Mouse (Mus musculus) liver, embryonic 14.5 days (tissue): ENCODE measurements around the gene Ext2. TPM values are rescaled to one million over a fixed set of nuclear protein-coding genes. Genes with fewer than 3 reads are reported as not detected.

Experiments used
- ATAC-seq: fragments of 200-750 bp; cut with Nextera tagmentation; 2 replicates; pipeline ENCODE4 v1.8.0; 2017; ENCODE audit warnings: moderate number of reproducible peaks, mild to moderate bottlenecking, moderate library complexity; ENCODE audit not compliant: insufficient read depth
- DNase-seq, 3 experiments: peaks; one replicate each; pipeline ENCODE4 v3.0.0-alpha.2; 2012 to 2013; ENCODE audit warnings: low read depth in 3 of 3, low spot score in 3 of 3
- H3K27ac ChIP-seq: fragments of 300-500 bp; sonication (generic); 2 replicates; pipeline ENCODE4 v1.5.1; 2014; ENCODE audit warnings: moderate library complexity, mild to moderate bottlenecking, control low read depth, inconsistent platforms
- H3K27me3 ChIP-seq: fragments of 300-500 bp; sonication (generic); 2 replicates; pipeline ENCODE4 v1.6.1; 2014; ENCODE audit warnings: mild to moderate bottlenecking, low read length, moderate library complexity; ENCODE audit not compliant: control insufficient read depth, insufficient read depth
- H3K36me3 ChIP-seq: fragments of 300-500 bp; sonication (generic); replicated peaks from 2 replicates; pipeline ENCODE4 v1.6.1; 2014; ENCODE audit warnings: low read depth; ENCODE audit not compliant: control insufficient read depth, insufficient read depth
- H3K4me1 ChIP-seq, 2 experiments: fragments of 200-500 bp in 1 of 2; fragments of 300-500 bp in 1 of 2; sonication (generic) in 1 of 2; replicated peaks; 2 replicates each; pipeline ENCODE4 v1.6.1; 2012 to 2014; ENCODE audit warnings: antibody characterized with exemption in 1 of 2, inconsistent platforms in 1 of 2, low read length in 1 of 2; ENCODE audit not compliant: control insufficient read depth in 2 of 2, insufficient read depth in 2 of 2
- H3K4me2 ChIP-seq: fragments of 300-500 bp; sonication (generic); 2 replicates; pipeline ENCODE4 v1.6.1; 2014; ENCODE audit warnings: low read depth, mild to moderate bottlenecking, control low read depth, moderate library complexity
- H3K4me3 ChIP-seq, 2 experiments: fragments of 200-500 bp in 1 of 2; fragments of 300-500 bp in 1 of 2; sonication (generic) in 1 of 2; 2 replicates each; pipeline ENCODE4 v1.5.1; 2012 to 2014; ENCODE audit warnings: low read depth in 2 of 2, low read length in 2 of 2, mild to moderate bottlenecking in 2 of 2, control low read depth in 1 of 2, inconsistent platforms in 1 of 2, moderate library complexity in 1 of 2; ENCODE audit not compliant: insufficient read depth in 1 of 2
- H3K9ac ChIP-seq: fragments of 300-500 bp; sonication (generic); replicated peaks from 2 replicates; pipeline ENCODE4 v1.6.1; 2014; ENCODE audit warnings: mild to moderate bottlenecking, control low read depth, moderate library complexity
- H3K9me3 ChIP-seq: fragments of 300-500 bp; sonication (generic); 2 replicates; pipeline ENCODE4 v1.6.1; 2016; ENCODE audit warnings: low read length, mixed read lengths; ENCODE audit not compliant: control insufficient read depth
- CTCF ChIP-seq: IDR thresholded peaks from 2 replicates; pipeline ENCODE4 v1.5.1; 2016; ENCODE audit warnings: antibody characterized with exemption, low read depth, control low read depth
- EP300 ChIP-seq: IDR thresholded peaks from 2 replicates; pipeline ENCODE4 v1.6.1; 2016; ENCODE audit warnings: antibody characterized with exemption, low read depth
- WGBS: fragments of 180-500 bp; shearing (Covaris S2); extraction: QIAGEN DNeasy Blood & Tissue Kit; methylation state at CpG from one replicate; pipeline ENCODE4 v1.1.7; 2014; ENCODE audit not compliant: insufficient replicate concordance; 5-methylcytosine and 5-hydroxymethylcytosine counted together
- polyA plus RNA-seq, 2 experiments: library from polyadenylated mRNA; depleted of rRNA in 1 of 2; stranded (reverse) in 1 of 2; unstranded in 1 of 2; fragments of >200 nt; fragmentation: Nextera tagmentation in 1 of 2; extraction: Ambion mirVana in 1 of 2; gene quantifications; 2 replicates each; pipeline versions ENCODE4 v1.2.1 to v1.2.3; 2012 to 2014

The Ext2 gene
- polyA plus RNA-seq, 2 experiments = 10.9 to 22.1 TPM

DNA sequence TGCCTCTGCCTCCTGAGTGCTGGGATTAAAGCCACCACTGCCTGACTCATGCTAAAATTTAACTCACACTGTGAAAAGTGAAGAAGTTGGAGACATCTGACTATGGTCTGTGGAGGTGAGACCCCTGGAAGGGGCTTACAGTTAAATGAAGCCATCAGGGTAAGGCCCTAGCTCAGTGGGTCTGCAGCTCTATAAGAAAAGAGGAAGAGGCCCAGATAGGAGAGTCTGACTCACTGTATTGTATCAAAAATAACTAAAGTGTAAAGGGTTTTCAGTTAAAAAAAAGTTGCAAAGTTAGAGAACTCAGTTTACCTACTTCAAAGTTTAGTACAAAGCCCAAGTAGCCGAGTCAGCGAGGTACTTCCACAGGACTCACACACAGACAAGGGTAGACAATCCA lies 19.4 kb downstream of the Ext2 start:
- ATAC-seq (no peak), DNase-seq (no peak)
- TF ChIP-seq CTCF (no peak), EP300 (no peak)
- Histone ChIP-seq H3K27ac (no peak overlapping the region), H3K4me2 (no peak overlapping the region), H3K27me3 (no peaks in the 10 kb centered on the region), H3K4me1 (0 out of 4 replicates have a peak, but pooled peaks cover 0 to 3% of the 10 kb centered on the region in 2 experiments), H3K36me3 (peaks cover 3% of the 10 kb centered on the region; the same call in 1 of the 2 replicates), H3K9ac (no peak overlapping the region), H3K4me3 (no peak overlapping the region), H3K9me3 (no peaks in the 10 kb centered on the region)
- 49% methylated on average over 2 of the region's 2 CpGs for WGBS

DNA sequence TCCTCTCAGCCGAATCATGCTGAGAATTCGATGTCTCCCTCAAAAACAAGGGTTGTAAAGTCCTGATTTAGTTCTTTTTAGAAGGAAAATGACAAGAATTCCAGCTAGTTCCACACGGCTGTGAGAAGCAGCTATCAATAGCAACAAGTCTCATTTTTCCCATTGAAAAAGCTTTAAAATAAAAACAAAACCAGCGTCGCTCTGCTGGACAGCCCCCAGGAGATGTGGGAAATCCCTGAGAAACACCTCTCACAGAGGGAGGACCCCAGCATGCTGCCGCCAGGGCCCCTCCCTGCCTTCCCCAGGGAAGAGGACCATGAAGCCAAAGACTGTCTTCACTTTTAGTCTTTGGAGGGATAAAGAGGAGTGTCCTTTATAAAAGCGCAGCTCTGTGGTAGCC lies 21.3 kb downstream of the Ext2 start:
- Histone ChIP-seq H3K9me3 (no peaks in the 10 kb centered on the region), H3K4me1 (0 out of 4 replicates have a peak, but pooled peaks cover 0 to 3% of the 10 kb centered on the region in 2 experiments), H3K4me2 (no peak overlapping the region), H3K9ac (no peak overlapping the region), H3K4me3 (no peak overlapping the region), H3K27me3 (no peaks in the 10 kb centered on the region), H3K36me3 (peaks cover 5% of the 10 kb centered on the region; the same call in 1 of the 2 replicates), H3K27ac (no peak overlapping the region)
- DNase-seq = no peak
- TF ChIP-seq EP300 (no peak), CTCF (no peak)
- no peak for ATAC-seq
- 74% methylated on average over 7 of the region's 7 CpGs for WGBS

DNA sequence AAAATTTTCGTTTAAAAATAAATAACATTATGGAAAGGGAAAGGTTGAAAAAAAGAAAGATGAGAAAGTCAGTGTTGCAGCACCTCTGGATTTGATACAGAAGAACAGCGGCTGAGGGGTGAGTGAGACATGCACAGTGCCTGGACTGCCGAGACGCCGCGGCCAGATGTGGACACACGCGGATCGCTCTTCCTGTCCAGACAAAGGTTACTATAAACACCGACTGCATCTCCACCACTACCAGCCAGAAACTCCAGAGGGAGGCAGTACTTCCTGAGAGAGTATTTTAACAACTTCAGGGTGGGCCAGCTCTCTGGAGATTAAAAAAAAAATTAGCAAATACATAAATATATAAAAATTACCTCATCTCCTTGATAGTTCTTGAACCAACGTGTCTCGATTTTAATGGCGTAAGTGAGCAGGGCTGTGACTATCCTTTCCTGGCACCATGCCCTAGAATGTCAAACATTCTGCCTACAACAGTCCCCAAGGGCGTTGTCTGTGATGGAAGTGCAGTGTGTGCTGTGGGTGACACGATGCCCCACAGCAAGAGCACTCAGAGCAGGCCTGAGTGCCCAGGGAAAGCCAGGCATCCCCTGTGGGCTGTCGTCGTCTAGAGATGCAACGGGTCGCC lies 25.1 kb downstream of the Ext2 start:
- H3K4me3 ChIP-seq = no peak overlapping the region
- 77% methylated on average over 19 of the region's 19 CpGs for WGBS

DNA sequence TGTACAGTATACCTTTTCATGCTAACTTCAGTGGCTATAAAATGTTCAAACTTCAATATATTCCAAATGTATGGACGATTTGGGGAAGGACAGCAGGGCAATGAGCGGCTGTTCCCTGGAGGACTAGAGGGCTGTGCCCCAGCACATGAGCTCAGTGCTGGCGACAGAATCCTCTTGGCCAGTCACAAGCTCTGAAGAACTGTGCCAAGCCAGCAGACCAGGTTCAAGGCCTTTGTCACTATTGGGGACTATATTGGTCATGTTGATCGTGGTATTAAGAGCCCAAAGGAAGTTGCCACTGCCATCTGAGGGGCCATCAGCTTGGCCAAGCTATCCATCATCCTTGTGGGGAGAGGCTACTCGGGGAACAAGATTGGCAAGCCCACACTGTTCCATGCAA lies 28.0 kb downstream of the Ext2 start:
- ATAC-seq (no peak), DNase-seq (no peak)
- 0 out of 4 replicates have a peak, but pooled peaks cover 0 to 3% of the 10 kb centered on the region in 2 experiments for H3K4me1 ChIP-seq
- H3K4me3 ChIP-seq = no peak overlapping the region
- peaks cover 6% of the 10 kb centered on the region for H3K36me3 ChIP-seq
- no peak overlapping the region for H3K27ac ChIP-seq
- 62% methylated on average over 5 of the region's 5 CpGs for WGBS
- no peaks in the 10 kb centered on the region for H3K27me3 ChIP-seq
- TF ChIP-seq EP300 (no peak), CTCF (no peak)
- H3K9ac ChIP-seq = no peak overlapping the region
- H3K4me2 ChIP-seq = no peak overlapping the region
- H3K9me3 ChIP-seq = no peaks in the 10 kb centered on the region

More for the DNA sequence above, 25.1 kb downstream of the Ext2 start:
- H3K9me3 ChIP-seq = no peaks in the 10 kb centered on the region
- no peak for TF ChIP-seq CTCF
- no peak for TF ChIP-seq EP300
- DNase-seq = no peak
- no peak overlapping the region for H3K9ac ChIP-seq
- H3K36me3 ChIP-seq = peaks cover 6% of the 10 kb centered on the region
- no peak for ATAC-seq
- no peaks in the 10 kb centered on the region for H3K27me3 ChIP-seq
- no peak overlapping the region for H3K4me2 ChIP-seq
- no peak overlapping the region for H3K27ac ChIP-seq
- H3K4me1 ChIP-seq = no peaks in the 10 kb centered on the region

DNA sequence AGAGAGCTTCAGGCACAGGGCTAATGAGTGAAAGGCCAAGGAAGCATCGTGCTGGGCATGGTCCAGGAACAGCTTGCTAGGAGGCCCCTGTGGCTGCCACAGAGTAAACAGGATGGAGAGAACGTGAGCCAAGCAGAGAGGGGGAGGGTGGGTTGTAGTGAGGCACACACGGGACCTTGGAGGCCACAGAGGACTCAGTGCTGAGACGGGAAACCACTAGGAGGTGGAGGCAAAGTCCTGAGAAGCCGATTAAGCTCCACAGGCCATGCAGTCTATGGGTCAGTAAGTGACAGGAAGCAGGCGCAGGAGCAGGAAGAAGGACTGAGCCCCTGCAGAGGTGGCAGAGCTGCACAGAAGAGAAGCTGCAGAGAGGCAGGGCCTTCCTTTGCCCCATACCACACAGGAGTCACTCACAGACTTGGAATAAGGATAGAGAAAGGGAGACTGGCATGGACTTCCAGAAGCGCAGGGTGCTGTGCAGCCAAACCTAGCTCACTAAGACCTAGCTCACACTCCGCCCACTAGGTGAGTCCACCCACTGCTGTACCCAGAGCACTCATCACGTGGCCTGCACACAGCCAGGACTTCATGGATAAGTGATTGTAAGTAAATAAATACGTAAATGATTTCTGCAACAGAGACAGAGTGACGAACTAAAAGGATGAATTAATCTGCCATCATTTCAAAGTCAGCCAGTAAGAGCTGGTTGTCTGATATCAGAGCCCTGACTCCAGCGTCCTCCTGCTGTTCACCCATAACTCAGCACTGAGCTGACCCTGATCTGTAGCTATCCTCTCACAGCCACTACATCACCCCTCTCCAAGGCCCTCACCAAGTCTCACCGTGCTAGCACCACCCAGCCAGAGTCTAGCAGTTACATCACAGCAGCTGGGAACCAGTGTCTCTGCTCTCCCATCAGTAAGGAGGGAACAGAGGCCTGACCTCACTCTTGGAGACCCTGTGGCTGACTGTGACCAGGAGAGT lies 30.6 kb downstream of the Ext2 start:
- Histone ChIP-seq H3K4me1 (0 out of 4 replicates have a peak, but pooled peaks cover 0 to 3% of the 10 kb centered on the region in 2 experiments), H3K9ac (no peak overlapping the region), H3K27me3 (no peaks in the 10 kb centered on the region), H3K36me3 (peaks cover 4% of the 10 kb centered on the region), H3K27ac (no peak overlapping the region), H3K4me2 (no peak overlapping the region), H3K4me3 (no peak overlapping the region), H3K9me3 (no peaks in the 10 kb centered on the region)
- ATAC-seq = peak; percentile 51
- WGBS = 40% methylated on average over 13 of the region's 13 CpGs
- TF ChIP-seq CTCF (no peak), EP300 (no peak)
- no peak for DNase-seq
